Mouse (Mus musculus): Measurements from ENCODE around the gene Olfr632. TPM values are rescaled to one million over a fixed set of nuclear protein-coding genes. Genes with fewer than 3 reads are reported as not detected.

Olfr632 gene
- polyA plus RNA-seq, 1 experiment from 2014 or later: not detected

Other genes starting within 250 kb of the Olfr632 start
- not detected in 2 replicates for gene Olfr243, start 219.7 kb upstream of the Olfr632 start, polyA plus RNA-seq (2015; fragmentation: Nextera tagmentation; extraction: Ambion mirVana)
- not detected in 2 replicates for gene Olfr628, start 204.0 kb upstream of the Olfr632 start, polyA plus RNA-seq (2015; fragmentation: Nextera tagmentation; extraction: Ambion mirVana)
- not detected in 2 replicates for gene Olfr629, start 189.4 kb upstream of the Olfr632 start, polyA plus RNA-seq (2015; fragmentation: Nextera tagmentation; extraction: Ambion mirVana)
- not detected in 2 replicates for gene Olfr630, start 177.0 kb upstream of the Olfr632 start, polyA plus RNA-seq (2015; fragmentation: Nextera tagmentation; extraction: Ambion mirVana)
- not detected in 2 replicates for gene Olfr69, start 162.8 kb upstream of the Olfr632 start, polyA plus RNA-seq (2015; fragmentation: Nextera tagmentation; extraction: Ambion mirVana)
- gene Olfr68, start 154.6 kb upstream of the Olfr632 start, polyA plus RNA-seq (2015; fragmentation: Nextera tagmentation; extraction: Ambion mirVana): not detected in 2 replicates
- gene Olfr67, start 142.5 kb upstream of the Olfr632 start, polyA plus RNA-seq (2015; fragmentation: Nextera tagmentation; extraction: Ambion mirVana): not detected in 2 replicates
- gene Hbb-bt, start 120.4 kb upstream of the Olfr632 start, polyA plus RNA-seq (2015; fragmentation: Nextera tagmentation; extraction: Ambion mirVana): 1,363 and 1,680 TPM in 2 replicates
- gene Hbb-bs, start 106.3 kb upstream of the Olfr632 start, polyA plus RNA-seq (2015; fragmentation: Nextera tagmentation; extraction: Ambion mirVana): 4,007 and 5,156 TPM in 2 replicates
- gene Hbb-bh2, start 93.8 kb upstream of the Olfr632 start, polyA plus RNA-seq (2015; fragmentation: Nextera tagmentation; extraction: Ambion mirVana): not detected in 2 replicates
- gene Hbb-bh1, start 91.2 kb upstream of the Olfr632 start, polyA plus RNA-seq (2015; fragmentation: Nextera tagmentation; extraction: Ambion mirVana): 1.8 and 2.5 TPM in 2 replicates
- 155 and 221 TPM in 2 replicates for gene Hbb-y, start 81.1 kb upstream of the Olfr632 start, polyA plus RNA-seq (2015; fragmentation: Nextera tagmentation; extraction: Ambion mirVana)
- gene Olfr66, start 48.1 kb upstream of the Olfr632 start, polyA plus RNA-seq (2015; fragmentation: Nextera tagmentation; extraction: Ambion mirVana): not detected in 2 replicates
- not detected in 2 replicates for gene Olfr64, start 39.9 kb upstream of the Olfr632 start, polyA plus RNA-seq (2015; fragmentation: Nextera tagmentation; extraction: Ambion mirVana)
- not detected in 2 replicates for gene Olfr65, start 30.9 kb upstream of the Olfr632 start, polyA plus RNA-seq (2015; fragmentation: Nextera tagmentation; extraction: Ambion mirVana)
- gene Olfr631, start 5.5 kb upstream of the Olfr632 start, polyA plus RNA-seq (2015; fragmentation: Nextera tagmentation; extraction: Ambion mirVana): not detected in 2 replicates
- not detected in 2 replicates for gene Olfr633, start 10.1 kb downstream of the Olfr632 start, polyA plus RNA-seq (2015; fragmentation: Nextera tagmentation; extraction: Ambion mirVana)
- 0.01 and 0.03 TPM in 2 replicates for gene Olfr635, start 36.8 kb downstream of the Olfr632 start, polyA plus RNA-seq (2015; fragmentation: Nextera tagmentation; extraction: Ambion mirVana)
- gene Olfr638, start 64.4 kb downstream of the Olfr632 start, polyA plus RNA-seq (2015; fragmentation: Nextera tagmentation; extraction: Ambion mirVana): not detected in 2 replicates
- 0.04 TPM in 1 of 2 replicates, not detected in the other for gene Olfr639, start 83.0 kb downstream of the Olfr632 start, polyA plus RNA-seq (2015; fragmentation: Nextera tagmentation; extraction: Ambion mirVana)
- not detected in 2 replicates for gene Olfr640, start 91.2 kb downstream of the Olfr632 start, polyA plus RNA-seq (2015; fragmentation: Nextera tagmentation; extraction: Ambion mirVana)
- not detected in 2 replicates for gene Olfr641, start 101.1 kb downstream of the Olfr632 start, polyA plus RNA-seq (2015; fragmentation: Nextera tagmentation; extraction: Ambion mirVana)
- not detected in 2 replicates for gene Olfr642, start 118.3 kb downstream of the Olfr632 start, polyA plus RNA-seq (2015; fragmentation: Nextera tagmentation; extraction: Ambion mirVana)
- not detected in 2 replicates for gene 4930516K23Rik, start 127.1 kb downstream of the Olfr632 start, polyA plus RNA-seq (2015; fragmentation: Nextera tagmentation; extraction: Ambion mirVana)
- gene Olfr644, start 137.5 kb downstream of the Olfr632 start, polyA plus RNA-seq (2015; fragmentation: Nextera tagmentation; extraction: Ambion mirVana): not detected in 2 replicates
- not detected in 2 replicates for gene Olfr645, start 151.1 kb downstream of the Olfr632 start, polyA plus RNA-seq (2015; fragmentation: Nextera tagmentation; extraction: Ambion mirVana)
- gene Olfr646, start 170.5 kb downstream of the Olfr632 start, polyA plus RNA-seq (2015; fragmentation: Nextera tagmentation; extraction: Ambion mirVana): not detected in 2 replicates
- not detected in 2 replicates for gene Ubqln5, start 195.5 kb downstream of the Olfr632 start, polyA plus RNA-seq (2015; fragmentation: Nextera tagmentation; extraction: Ambion mirVana)
- not detected in 2 replicates for gene Olfr643, start 203.1 kb downstream of the Olfr632 start, polyA plus RNA-seq (2015; fragmentation: Nextera tagmentation; extraction: Ambion mirVana)
- gene Ubqln3, start 208.9 kb downstream of the Olfr632 start, polyA plus RNA-seq (2015; fragmentation: Nextera tagmentation; extraction: Ambion mirVana): not detected in 2 replicates
- gene Ubqlnl, start 216.2 kb downstream of the Olfr632 start, polyA plus RNA-seq (2015; fragmentation: Nextera tagmentation; extraction: Ambion mirVana): not detected in 2 replicates
- not detected in 2 replicates for gene Olfm5, start 230.5 kb downstream of the Olfr632 start, polyA plus RNA-seq (2015; fragmentation: Nextera tagmentation; extraction: Ambion mirVana)
- gene Olfr648, start 249.0 kb downstream of the Olfr632 start, polyA plus RNA-seq (2015; fragmentation: Nextera tagmentation; extraction: Ambion mirVana): 0.38 and 0.56 TPM in 2 replicates